Mouse (Mus musculus) urinary bladder, adult 18-20 months (tissue): ENCODE results near the gene Col6a2.

Experiments used
- DNase-seq, 2 experiments: peaks; one replicate each; pipeline ENCODE4 v3.0.0; 2022; ENCODE audit warnings: low spot score in 2 of 2, mixed read lengths in 2 of 2

The Col6a2 gene

DNA sequence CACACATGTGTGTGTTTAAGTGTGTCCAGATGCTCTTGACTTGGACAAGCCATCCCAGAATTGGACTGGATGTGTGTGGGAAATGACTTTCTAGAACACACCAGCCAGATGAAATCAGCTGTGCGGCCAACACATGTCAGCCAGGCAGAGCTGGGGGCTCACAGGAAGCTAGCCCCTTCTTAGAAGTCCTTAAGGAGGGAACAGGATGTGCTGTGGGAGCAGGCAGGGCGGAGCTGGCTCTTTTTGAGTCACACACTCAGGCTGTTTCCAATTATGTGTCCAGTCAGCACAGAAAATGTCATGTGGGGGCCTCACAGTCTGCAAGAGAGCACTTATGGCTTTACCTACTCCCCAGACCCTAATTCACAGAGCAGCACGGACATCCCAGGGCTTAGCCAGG is 12.6 kb upstream of the Col6a2 start:
- DNase-seq = no peak

DNA sequence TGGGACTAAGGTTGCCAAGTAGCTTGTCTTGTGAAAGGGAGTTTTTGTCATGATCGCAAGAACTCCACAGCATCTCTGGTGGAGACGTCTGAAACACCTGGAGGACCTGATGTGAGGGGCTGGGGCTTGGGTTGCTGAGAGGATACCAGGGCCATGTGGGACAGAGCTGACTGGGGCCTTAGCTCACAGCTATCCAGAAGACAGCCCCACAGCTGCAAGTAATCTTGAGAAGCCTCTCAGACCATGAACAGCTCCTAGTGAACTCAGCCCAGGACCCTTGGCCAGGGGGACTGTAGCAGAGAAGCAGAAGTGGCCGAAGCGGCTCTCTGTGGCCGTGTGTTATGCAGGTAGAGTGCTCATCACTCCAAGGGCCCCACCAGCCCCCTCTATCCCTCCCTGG is 11.2 kb upstream of the Col6a2 start:
- DNase-seq = no peak

DNA sequence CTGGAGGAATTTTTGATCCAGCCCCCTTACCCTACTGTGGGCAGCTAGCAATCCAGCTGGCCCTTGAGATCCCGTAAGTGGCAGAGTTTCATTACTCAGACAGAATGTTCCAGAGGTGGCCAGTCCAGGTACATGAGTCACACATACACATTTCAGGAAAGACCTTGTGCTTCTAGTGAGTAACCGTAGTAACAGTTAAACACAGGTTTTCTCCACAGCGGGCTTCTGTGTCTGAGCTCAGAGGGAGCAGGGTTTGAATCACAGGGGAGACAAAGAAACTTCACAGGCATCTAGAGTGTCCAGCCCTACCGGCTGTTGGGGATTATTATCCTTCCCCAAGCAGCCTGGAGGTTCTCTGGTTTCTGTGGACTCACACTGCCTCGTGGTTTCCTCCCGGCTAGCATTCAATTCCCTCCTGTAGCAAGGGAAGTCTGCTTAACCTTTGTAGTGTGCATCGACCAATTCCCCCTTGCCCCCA is 10.7 kb upstream of the Col6a2 start:
- no peak for DNase-seq

DNA sequence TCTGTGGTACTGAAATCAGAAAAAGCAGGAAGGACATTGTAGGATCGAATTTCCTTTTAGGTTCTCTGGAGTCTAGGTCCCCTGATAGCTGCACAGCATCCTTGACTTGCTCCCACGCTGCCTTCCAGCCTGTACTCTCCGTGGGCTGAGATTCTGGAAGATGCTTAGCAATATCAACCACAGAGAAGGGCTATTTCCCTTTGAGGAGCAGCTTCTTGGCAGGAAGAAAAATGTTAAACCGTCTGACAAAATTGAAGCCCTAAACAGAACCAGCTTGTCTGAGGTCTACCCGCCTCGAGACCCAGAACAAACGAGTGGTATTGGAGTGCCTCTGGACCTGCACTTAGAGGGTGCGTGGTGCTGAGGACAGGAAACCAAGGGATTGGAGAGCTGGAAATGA is 9.2 kb upstream of the Col6a2 start:
- DNase-seq = no peak

DNA sequence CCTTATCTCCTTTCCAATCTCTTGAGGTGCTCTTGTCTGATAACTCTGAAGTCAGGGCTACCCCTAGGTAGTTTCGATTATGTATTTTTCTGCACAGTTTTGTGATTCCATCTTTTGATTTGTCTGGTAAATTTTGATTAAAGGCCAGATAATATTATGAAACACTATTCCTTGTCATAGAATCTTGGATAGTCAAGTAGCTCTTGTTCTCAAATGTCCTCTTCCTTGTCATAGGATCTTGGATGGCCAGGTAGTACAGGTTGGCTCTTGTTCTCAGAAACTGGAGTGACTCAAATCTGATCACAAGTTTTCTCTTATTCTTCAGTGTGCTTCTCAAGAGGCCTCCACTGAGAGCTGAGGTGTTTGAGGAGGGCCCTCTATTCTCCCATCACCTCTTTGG is 7.2 kb upstream of the Col6a2 start:
- DNase-seq = no peak

DNA sequence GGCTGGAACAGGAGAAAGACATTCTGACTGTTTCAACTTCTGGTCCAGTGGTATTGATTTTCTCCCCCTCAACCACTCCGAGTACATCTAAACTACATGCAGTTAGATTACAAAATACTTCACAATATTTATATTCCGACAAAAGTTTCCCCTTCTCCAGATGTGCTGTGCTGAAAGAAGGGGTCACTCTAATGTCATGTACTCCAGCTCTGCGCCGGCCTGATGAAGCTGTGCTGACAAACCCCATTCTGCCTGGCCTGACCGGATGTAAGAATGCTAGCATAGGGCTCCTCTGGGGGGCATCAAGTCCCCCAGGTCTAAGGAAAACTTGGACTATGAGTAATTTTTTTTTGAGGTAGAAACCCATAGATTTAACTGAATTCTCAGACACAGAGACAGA is 4.3 kb upstream of the Col6a2 start:
- DNase-seq = no peak

DNA sequence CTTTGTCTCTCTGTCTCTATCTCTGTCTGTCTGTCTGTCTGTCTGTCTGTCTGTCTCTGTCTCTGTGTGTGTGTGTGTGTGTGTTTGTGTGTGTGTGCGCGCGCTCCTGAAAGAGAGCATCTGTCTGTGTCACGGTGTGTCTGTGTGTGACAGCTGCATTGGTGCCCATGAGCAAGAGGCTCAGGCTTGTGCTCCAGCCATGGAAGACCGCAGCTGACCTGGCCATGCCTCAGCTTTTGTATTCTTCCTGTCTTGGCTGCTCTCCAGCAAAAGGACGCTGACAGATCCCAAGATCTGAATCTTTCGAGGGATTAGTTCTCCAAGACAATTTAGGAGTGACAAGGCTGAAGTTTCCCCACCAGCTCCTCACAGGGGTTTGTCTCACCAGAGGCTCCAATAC is 1.5 kb upstream of the Col6a2 start:
- no peak for DNase-seq

DNA sequence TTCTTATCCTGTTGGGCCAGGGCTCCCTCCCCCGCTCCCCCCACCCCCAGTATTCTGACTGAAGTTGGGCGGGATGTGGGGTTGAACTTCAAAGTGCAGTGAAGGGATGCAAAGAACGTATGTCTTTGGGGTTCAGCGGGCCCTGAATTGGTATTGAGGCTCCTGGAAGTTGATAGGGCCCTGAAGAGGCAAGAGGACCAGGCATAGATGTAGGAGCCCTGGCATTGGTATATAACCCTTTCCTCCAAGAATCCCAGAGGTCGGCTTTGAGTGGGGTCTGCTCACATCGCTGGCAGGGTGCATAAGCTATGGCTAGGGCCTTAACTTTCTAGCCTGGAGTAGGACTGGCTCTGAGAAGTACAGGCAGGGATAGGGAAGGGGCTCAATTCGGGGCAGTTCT is 304 bp upstream of the Col6a2 start:
- no peak for DNase-seq

DNA sequence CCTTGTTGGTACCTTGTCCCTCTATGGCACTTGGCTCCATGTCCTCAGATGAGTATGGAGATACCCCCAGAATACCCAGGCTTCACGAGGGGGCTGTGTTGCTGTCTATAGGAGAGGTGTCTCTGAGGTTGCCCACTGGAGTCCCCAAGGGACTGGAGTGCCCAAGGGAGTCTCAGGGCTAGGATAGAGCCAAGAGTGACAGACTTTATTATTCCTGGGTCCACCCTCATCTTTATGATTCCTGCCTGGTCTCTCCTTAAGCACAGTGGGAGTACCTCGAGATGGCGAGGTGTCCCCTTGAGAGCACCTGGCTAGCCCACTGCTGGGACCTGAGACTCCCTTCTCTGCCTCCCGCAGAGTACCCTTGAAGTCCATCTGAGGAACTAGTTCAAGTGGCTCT is 1.0 kb downstream of the Col6a2 start:
- DNase-seq = no peak

DNA sequence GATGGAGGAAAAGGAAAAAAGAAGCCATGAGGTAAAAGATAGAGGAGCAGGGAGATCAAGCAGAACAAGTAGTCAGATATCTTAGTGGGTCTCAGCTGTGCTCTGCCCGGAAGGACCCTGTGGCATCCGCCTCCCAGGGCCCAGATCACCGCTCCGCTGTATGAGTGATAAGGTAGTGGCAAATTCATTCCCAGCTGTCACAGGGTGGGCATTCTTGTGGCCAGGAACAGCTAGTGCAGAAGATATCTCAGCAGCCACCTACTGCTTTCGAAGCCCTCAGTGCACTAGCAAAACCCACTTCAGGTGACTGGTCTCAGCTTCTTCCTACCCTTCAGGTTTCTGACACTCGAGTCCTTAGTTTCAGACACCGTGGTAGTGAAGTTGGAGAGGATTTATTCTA is 11.0 kb downstream of the Col6a2 start:
- DNase-seq = no peak

DNA sequence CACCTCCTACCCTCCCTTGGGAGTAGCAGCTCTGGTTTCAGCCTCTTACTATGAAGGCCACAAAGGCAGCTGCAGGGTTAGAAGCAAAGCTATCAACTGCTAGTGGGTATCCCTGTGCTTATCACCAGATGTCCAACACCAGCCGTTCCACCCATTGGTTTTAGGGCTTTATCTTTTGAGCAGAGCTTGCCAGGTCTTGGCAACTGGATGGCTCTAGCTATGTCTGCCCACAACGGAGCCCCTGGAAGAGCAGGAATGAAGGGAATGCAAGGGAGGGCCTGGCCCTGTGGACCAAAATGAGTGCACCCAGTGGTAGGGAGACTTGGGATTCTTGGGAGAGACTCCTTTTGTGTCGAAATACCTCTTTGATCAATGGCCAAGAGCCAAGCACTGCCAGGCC is 20.7 kb downstream of the Col6a2 start:
- DNase-seq = no peak

DNA sequence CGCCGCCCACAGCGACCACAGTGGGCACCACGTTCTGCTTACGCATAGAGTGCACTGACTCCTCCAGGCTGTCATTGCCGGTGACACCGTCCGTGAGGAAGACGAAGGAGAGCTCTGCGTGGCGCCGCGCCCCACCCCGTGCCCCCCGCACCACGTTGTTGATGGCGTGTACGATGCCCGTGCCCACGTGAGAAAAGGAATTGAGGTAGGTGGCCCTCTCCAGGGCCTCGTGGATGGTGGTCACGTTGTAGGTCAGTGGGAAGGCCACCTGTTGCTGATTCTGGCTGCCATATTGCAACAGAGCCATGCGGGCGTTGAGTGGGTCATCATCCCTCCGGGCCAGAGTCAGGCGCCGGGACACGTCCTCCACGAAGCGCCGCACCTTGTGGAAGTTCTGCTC is 27.1 kb downstream of the Col6a2 start:
- no peak for DNase-seq

DNA sequence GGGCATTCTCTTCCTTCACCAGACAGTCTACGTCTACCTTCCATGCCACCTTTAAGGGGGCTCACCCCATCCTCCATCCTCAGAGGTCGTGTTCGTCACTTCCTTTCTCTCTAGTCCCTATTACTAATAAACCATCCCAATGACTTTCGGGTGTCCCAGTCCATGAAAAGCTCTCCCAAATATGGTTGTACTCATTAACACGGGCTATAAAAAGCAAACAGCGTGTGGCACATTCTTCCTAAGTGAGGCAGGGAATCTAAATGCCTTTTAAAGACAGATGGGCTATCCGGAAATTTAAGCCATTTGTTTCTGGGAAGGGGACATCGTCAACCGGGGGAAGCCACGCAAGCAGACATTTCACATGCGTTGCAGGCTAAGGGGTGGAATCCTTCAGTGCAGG is 33.2 kb downstream of the Col6a2 start:
- no peak for DNase-seq

DNA sequence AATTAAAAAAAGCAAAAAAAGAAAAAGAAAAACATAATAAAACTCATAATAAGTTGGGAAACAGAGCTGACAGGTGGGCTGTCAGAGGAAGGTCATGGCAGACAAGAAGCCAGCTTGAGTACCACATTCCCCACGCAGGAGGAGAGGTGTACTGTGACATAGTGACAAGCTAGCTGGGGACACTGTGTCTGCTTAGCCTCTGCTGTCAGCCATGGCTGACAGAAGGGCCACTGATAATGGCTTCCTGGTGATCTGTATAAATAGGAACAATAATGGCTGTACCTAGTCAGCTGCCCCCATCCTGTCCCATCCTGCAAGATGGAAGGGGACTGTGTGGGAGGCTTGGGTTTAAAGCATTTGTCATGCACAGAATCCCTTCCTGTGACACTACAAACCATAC is 37.2 kb downstream of the Col6a2 start:
- DNase-seq = no peak

DNA sequence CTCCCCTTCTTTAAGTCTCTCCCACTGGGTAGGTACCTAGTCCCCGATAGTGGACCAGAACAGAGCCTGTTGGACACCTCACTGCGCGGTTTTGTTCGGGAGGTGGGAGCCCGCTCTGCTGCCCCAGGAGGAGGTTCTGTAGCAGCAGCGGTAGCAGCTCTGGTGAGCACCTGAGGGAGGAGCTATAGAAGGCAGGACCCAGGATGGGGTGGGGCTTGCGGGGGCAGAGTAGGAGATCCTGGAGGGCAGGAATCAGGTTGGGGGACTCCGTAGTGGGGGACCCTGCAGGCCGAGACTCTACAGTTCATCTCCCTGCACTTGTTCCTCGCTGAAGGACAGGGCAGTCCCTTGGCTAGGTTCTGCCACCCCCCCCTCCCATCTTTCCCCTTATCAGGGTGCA is 39.3 kb downstream of the Col6a2 start:
- no peak for DNase-seq

DNA sequence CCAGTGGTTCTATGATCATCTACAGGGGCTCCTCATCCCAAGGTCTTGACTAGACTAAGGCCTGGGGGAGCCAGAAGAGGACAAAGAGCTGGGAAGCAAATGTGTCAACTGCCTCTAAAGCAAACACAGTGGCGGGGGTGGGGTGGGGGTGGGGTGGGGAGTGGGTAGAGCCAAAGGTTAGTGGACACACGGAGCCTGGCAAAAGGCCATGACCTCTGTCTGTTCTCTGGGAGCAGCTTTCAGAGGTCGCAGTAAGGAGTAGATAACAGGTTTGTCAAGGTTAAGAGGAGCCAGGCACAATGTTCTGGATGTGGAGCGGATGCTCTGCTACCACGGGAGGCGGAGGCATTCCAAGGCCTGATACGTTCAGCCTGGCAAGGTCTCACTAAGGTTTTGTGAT is 46.5 kb downstream of the Col6a2 start:
- no peak for DNase-seq

DNA sequence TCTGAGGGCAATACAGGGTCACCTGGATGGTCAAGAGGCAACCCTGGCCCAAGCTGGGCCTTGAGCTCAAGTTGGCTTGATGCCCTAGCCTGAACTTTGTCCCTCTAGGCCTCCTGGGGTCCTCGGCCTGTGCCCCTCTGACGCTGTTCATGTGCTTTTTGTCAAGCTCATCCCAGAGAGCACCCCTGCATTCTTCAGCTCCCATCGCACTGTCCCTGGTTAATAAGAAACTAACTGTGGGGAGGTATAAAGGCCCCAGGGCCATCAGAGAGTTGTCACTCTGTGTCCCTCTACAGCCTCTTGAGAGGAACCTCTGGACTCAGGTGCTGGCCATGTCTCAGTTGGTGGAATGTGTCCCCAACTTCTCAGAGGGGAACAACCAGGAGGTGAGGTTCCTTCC is 48.1 kb downstream of the Col6a2 start, which contains the start of gene Ftcd:
Ftcd (plus strand) TSS at position 275 of the 400 bp plus-strand sequence.
- no peak for DNase-seq

DNA sequence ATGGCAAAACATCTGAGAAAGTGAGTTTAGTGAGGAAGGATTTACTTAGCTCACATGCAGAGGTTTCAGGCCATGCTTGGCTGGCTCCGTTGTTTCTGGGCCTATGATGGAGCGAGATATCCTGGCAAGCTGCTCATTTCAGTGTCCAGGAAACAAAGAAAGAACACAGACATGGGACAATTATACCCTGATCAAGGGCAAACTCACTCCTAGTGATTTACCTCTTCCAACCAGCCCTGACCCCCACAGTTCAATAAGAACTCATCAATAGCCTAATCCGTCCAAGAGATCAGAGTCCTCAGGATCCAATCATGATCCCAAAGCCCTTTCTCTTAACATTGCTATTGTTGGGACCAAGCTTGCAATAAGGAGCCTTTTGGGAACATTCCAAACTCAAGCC is 51.3 kb downstream of the Col6a2 start:
- no peak for DNase-seq

DNA sequence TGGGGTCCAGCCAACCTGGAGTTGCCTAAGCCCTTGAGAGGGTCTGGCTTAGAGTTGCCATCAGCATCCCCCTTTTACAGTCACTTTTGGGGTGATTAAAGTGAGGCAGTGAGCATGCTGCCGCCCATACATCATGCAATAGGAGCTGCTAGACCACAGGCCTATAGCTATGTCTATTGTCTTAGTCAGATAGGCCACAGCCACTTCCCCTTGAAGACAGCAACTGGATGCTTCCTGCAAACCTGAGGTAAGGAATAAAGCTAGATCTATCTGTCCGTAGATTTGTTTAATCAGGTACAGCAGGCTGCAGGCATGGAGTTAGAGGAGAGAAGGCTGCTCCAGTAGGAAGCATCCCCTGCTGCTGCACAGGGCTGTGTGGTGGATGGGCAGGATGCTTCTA is 52.4 kb downstream of the Col6a2 start:
- DNase-seq = no peak

DNA sequence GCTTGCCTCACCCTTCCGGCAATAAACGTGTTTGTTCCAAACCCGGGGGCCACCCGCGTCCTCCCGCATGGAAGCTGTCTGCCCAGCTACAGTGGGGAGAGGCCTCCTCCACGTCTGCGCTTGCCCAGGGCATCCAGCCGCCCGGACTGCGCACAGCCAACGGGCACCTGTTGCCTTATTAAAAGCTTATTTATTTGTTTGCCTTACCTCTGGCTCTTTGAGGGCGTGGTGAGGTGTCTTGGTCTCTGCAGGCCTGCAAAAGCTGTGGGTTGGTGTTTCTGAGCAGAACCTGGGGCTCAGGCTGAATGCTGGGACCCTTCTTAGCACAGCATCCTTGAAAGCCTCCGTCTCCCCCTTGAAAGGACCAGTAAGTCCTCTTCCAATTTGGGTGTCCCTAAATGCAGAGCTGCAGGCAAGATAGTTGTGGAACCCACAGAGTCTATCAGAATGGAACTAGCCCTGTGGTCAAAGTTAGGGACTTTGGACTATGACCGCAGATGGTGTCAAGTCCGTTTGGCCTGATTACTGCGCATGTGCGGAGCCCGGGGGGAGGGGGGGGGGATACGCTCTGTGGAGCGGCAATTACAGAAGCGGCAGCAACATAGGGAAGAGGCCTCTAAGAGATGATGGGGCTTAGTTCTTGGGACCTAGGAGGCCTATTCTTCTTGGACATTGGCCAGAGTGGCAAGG is 53.3 kb downstream of the Col6a2 start:
- no peak for DNase-seq

DNA sequence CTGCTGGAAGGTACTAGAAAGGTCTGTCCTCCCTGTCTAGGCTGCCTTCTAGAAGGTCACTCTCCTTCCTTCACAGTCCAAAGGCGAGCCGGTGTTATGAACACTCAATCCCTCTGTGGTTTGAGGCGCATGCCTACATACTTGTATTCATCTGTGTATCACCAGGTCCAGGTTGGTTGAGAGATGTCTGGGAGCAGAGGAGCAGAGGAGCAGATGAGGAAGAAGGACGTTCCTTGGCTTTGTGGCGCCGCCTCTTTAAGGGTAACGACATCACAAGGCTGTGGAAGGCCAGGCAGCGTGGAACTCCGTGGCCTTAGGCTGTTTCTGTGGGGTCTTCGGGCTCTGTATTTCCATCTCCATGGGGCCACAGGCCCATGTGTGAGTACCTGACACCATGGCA is 61.5 kb downstream of the Col6a2 start, which contains the start of gene Spatc1l:
Spatc1l (plus strand) TSS at position 301 of the 400 bp plus-strand sequence.
- no peak for DNase-seq

DNA sequence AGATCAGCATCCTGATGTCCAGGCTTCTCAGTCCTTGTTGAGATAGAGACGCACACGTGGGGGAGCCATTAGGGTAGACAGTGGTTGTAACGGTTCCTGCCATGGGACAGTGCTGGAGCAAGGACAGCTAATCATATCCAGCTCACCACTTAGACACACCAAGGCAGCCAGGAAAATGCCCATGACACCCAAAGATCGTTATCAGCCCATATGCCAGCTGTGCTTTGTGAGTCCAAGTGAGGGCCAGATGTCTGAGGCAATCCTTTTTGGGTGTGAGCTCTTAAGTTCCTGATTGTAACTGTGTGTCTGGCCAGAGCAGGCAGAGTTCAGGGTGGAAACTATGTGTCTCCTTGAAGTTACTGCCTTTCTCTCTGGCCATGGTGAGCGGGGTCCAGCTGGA is 69.4 kb downstream of the Col6a2 start:
- DNase-seq = no peak

DNA sequence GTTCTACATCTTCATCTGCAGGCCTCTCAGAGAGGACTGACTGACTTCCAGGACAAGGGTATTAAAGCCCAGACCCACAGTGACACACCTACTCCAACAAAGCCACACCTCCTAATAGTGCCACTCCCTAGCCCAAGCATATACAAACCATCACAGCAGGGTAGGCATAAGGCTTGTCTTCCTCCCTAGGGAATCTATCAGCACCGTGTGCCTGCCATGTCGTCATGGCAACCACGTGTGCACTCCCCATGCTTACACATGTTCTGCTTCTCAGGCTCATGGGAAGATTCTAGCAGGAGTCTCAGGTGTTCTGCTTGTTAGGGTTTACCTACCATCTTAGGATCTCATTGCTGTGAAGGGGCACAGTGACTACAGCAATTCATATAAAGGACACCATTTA is 71.9 kb downstream of the Col6a2 start:
- no peak for DNase-seq

DNA sequence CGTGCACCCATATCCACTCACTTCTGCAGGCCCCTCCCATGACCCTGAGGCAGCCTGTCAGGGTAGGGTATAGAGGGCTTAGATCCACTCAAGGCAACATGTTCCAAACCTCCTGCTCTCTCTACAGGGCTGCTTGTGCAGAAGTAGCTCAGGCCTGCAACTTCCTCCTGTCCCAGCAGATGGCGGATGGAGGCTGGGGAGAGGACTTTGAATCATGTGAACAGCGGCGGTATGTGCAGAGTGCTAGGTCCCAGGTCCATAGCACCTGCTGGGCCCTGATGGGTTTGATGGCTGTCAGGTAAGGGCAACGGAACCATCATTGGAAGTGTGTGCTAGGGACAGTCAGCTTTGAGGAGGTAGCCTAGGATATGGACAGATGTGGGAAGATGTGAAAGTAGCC is 73.0 kb downstream of the Col6a2 start:
- DNase-seq = no peak
